8 mouse cellular contexts compared by ENCODE assay signal in the genomic region with DNA sequence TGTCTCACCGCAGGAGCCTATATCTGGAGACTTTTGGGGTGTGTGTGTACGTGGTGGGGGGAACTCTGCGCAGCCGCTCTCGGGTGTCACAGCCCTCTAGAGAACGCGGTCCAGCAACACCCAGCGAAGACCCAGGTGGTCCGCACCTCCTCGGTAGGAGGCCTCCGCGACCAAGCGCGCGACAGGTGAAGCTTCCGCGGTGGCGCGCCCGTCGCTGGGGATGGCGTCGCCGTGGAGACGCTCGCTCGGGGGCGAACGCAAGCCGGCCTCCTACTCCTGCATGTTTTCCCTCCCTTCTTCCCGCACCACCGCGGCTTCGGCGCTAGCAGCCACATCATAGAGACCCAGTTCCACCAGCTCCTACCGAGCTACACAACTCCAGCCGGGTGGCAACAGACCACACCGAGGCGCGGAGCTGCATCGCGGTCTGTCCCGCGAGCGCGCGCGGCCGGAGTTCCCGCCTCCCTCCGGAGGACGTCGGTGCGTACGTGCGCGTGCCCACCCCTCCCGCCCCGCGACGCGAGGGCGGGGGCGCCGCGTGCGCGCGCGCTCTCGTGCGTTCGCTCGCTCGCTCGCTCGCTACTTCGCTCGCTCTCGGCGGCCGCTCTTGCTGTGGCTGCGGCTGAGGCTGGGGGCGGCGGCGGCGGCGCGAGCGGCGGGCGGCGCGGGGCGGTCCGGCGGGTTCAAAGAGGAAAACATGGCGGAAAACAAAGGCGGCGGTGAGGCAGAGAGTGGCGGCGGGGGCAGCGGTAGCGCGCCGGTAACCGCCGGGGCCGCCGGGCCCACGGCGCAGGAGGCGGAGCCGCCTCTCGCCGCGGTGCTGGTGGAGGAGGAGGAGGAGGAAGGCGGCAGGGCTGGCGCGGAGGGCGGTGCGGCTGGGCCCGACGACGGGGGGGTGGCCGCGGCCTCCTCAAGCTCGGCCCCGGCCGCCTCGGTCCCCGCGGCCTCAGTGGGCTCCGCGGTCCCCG. TPM values are rescaled to one million over a fixed set of nuclear protein-coding genes. Genes with fewer than 3 reads are reported as not detected.
A peak's percentile ranks its signal among the peaks of the same experiment; 100 is the strongest.
DNase-seq lines count a peak whose midpoint lies in the region; ATAC-seq lines count a peak whose summit lies in the region.

Trim33 (plus strand) TSS at position 112 of the 968 bp plus-strand sequence.

- under 1% methylated on average over 97 of the region's 136 CpGs for WGBS in hindbrain, embryonic 16.5 days
- under 1% methylated on average over 64 of the region's 136 CpGs for WGBS in macrophage (ENCODE audit: missing documents)

- peak within 1 kb of the TSS; percentile 99 for H3K4me3 ChIP-seq in hindbrain, embryonic 16.5 days (ENCODE audit: low read length)
- peak within 1 kb of the TSS; percentile 71 for H3K4me3 ChIP-seq in macrophage (ENCODE audit: inconsistent target)

- H3K27me3 ChIP-seq in hindbrain, embryonic 16.5 days (replicated peaks; ENCODE audit: control insufficient read depth, insufficient read depth, low read length), result no peaks in the 10 kb centered on the region

- peak; percentile 87 for DNase-seq in T-cell, adult 2 months (ENCODE audit: low spot score)
- peak; percentile 88 to 90 for DNase-seq in cerebellum, postnatal 36 days
- peak; percentile 84 for DNase-seq in gastrocnemius, adult 18-20 months (ENCODE audit: low spot score)
- DNase-seq in left cerebral cortex, adult 18-20 months (ENCODE audit: low spot score in 2 of 2), result peak; percentile 80 to 90
- peak; percentile 91 for DNase-seq in right cerebral cortex, adult 18-20 months
- peak; percentile 56 for DNase-seq in urinary bladder, postnatal 10 days (ENCODE audit: low spot score)

- peak within 1 kb of the TSS; percentile 97 for H3K4me2 ChIP-seq in hindbrain, embryonic 16.5 days (ENCODE audit: low read length)

- H3K4me1 ChIP-seq in hindbrain, embryonic 16.5 days (ENCODE audit: control insufficient read depth, insufficient read depth, low read depth, low read length), result peaks cover 14% of the 10 kb centered on the region

- no peaks in the 10 kb centered on the region for H3K9me3 ChIP-seq in hindbrain, embryonic 16.5 days (ENCODE audit: control insufficient read depth, low read length)

- H3K36me3 ChIP-seq in hindbrain, embryonic 16.5 days (ENCODE audit: control insufficient read depth, insufficient read depth, low read length), result no peaks in the 10 kb centered on the region
- H3K36me3 ChIP-seq in macrophage (ENCODE audit: inconsistent target), result no peaks in the 10 kb centered on the region

- H3K27ac ChIP-seq in hindbrain, embryonic 16.5 days (ENCODE audit: low read depth, low read length), result peak within 1 kb of the TSS; percentile 99
- H3K27ac ChIP-seq in macrophage, result peak within 1 kb of the TSS; percentile 47

- ATAC-seq in hindbrain, embryonic 16.5 days, result peak; percentile 89

- H3K79me2 ChIP-seq in macrophage (ENCODE audit: inconsistent target), result peaks cover 44% of the 10 kb centered on the region

- H3K9ac ChIP-seq in hindbrain, embryonic 16.5 days (ENCODE audit: low read depth, low read length), result peak within 1 kb of the TSS; percentile 98

RNA-seq across cellular contexts. Expression of gene Trim33, which starts in this region (rescaled TPM):
- 10 to 100 TPM; 11.6 TPM for total RNA-seq in gastrocnemius, adult 18-20 months (2021)
- polyA plus RNA-seq in hindbrain, embryonic 16.5 days (2015; fragmentation: Nextera tagmentation; extraction: Ambion mirVana), result 19.4 and 21.7 TPM in 2 replicates
- 10 to 100 TPM; 53.9 to 54.3 TPM for total RNA-seq in left cerebral cortex, adult 18-20 months (2021)
- 10 to 100 TPM; 27.1 to 86.9 (median 61.9) TPM for total RNA-seq in macrophage (2018; cell fraction: chromatin; rRNA removed)
- 10 to 100 TPM; 14.2 to 25.9 (median 18.3) TPM for total RNA-seq in macrophage (2018; cell fraction: cytosol; rRNA removed)
- 10 to 100 TPM; 16.2 to 60.5 (median 36.2) TPM for total RNA-seq in macrophage (2018; cell fraction: nucleus; rRNA removed)
- polyA plus RNA-seq in macrophage (2018), result 15.4 to 24.5 TPM (median 16.6 TPM) in 3 replicates

Comparison
In these comparisons a context has a peak if more than half of its experiments do, and no peak if none do; other contexts are left out.
1. Peak in every context shown above with its lines: DNase-seq, ATAC-seq, H3K4me3 ChIP-seq and H3K27ac ChIP-seq.
2. RNA of gene Trim33 (total RNA-seq): 53.9 to 54.3 TPM in left cerebral cortex, adult 18-20 months; 11.6 TPM in gastrocnemius, adult 18-20 months; every median in the first group is over 4 times any median in the second.